Mouse (Mus musculus): Measurements from ENCODE around the gene Camk1d. TPM values are rescaled to one million over a fixed set of nuclear protein-coding genes. Genes with fewer than 3 reads are reported as not detected.
A peak's percentile ranks its signal among the peaks of the same experiment; 100 is the strongest.

The Camk1d gene
- polyA plus RNA-seq, 1 experiment from 2014 or later, result 6.7 TPM

DNA sequence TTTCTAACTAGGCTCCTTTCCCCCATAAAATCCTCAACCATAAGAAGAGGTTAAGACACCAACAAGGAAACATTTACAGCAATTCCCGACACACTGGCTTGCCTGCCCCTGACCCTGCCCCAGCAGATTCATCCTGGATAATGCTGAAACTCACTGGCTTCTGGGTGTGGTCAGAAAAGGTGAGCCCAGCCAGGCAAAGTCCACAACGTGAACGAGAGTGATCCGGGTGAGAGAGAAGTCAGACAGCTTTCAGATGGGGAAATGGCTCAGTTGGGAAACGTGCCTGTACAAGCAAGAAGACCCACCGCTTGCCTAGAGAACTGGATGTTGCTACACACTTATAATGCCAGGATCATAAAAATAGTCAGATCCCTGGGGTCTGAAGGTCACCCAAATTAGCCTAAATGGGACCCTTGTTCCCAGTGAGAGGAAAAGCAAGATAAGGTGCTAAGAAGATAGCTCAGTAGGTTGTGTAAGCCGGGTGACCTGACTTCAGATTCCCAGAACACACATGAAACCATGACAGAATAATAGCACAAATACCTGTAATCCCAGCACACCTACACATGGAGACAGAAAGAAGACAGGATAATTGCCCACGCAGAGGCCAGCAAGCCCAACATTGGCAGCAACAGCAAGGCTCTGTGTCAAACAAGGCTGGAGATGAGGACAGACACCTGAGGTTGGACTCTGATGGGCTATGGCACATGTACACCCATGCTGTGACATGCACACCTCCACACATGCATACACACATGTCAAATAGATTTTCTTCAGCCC, 113.9 kb downstream of the Camk1d start:
- Histone ChIP-seq H3K4me2 (replicated peaks) (no peak overlapping the region), H3K9me3 (ENCODE audit: control insufficient read depth, low read length) (no peaks in the 10 kb centered on the region), H3K4me1 (replicated peaks; ENCODE audit: control insufficient read depth, insufficient read depth, low read length) (peaks cover 5% of the 10 kb centered on the region), H3K4me3 (replicated peaks; ENCODE audit: low read length) (no peak overlapping the region), H3K27me3 (ENCODE audit: control insufficient read depth, insufficient read depth, low read length) (no peaks in the 10 kb centered on the region), H3K36me3 (replicated peaks; ENCODE audit: control insufficient read depth, insufficient read depth) (no peaks in the 10 kb centered on the region), H3K9ac (no peak overlapping the region), H3K27ac (no peak overlapping the region)
- 80% methylated on average over 8 of the region's 8 CpGs for WGBS
- DNase-seq (ENCODE audit: low spot score) (no peak), ATAC-seq (ENCODE audit: low FRiP score) (no peak)

DNA sequence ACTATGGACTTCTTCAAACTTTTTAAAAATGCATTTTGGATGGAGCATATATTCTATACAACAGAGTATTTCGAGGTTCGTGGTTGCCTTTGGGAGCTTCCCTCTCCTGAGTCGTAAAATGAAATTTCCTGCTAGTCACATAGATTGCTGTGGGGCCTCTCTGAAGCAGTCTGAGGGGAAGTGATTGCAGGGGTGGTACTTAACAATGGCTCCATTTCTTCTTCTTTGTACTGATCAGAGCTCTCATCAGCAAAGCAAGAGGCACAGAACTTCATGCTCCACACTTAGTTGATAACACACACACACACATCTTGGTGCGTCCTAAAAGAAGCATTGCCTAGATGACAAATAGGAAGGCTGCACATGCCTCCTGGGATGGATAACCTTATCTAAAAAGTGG, 114.6 kb downstream of the Camk1d start:
- Histone ChIP-seq H3K9me3 (ENCODE audit: control insufficient read depth, low read length) (no peaks in the 10 kb centered on the region), H3K4me2 (replicated peaks) (no peak overlapping the region), H3K36me3 (replicated peaks; ENCODE audit: control insufficient read depth, insufficient read depth) (no peaks in the 10 kb centered on the region), H3K27me3 (ENCODE audit: control insufficient read depth, insufficient read depth, low read length) (no peaks in the 10 kb centered on the region), H3K4me1 (replicated peaks; ENCODE audit: control insufficient read depth, insufficient read depth, low read length) (peaks cover 5% of the 10 kb centered on the region), H3K9ac (no peak overlapping the region), H3K4me3 (replicated peaks; ENCODE audit: low read length) (no peak overlapping the region), H3K27ac (no peak overlapping the region)
- no peak for DNase-seq (ENCODE audit: low spot score)
- WGBS, result 83% methylated on average over 4 of the region's 4 CpGs
- no peak for ATAC-seq (ENCODE audit: low FRiP score)

DNA sequence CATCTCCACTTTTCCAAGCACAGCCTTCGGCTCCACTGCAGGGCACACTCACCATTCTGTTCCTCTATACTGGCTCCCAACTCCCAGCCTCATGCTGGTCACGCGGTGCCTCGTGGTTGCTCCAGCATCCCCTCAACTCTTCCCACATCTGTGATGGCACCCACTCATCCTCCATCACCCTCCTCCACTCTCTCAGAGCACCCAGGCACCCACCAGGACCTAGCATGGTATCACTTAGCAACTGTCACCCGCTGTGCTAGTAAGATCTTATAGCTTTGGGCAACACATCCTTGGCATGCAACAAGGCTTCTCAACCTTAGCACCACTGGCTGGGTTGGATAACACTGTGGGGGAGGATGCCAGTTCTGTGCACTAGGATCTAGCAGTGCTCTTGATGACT, 115.8 kb downstream of the Camk1d start:
- peaks cover 5% of the 10 kb centered on the region for H3K4me1 ChIP-seq (replicated peaks; ENCODE audit: control insufficient read depth, insufficient read depth, low read length)
- H3K9me3 ChIP-seq (ENCODE audit: control insufficient read depth, low read length), result no peaks in the 10 kb centered on the region
- no peak for DNase-seq (ENCODE audit: low spot score)
- no peaks in the 10 kb centered on the region for H3K27me3 ChIP-seq (ENCODE audit: control insufficient read depth, insufficient read depth, low read length)
- no peak overlapping the region for H3K9ac ChIP-seq
- WGBS, result 92% methylated on average over 5 of the region's 5 CpGs
- no peaks in the 10 kb centered on the region for H3K36me3 ChIP-seq (replicated peaks; ENCODE audit: control insufficient read depth, insufficient read depth)
- no peak overlapping the region for H3K27ac ChIP-seq
- ATAC-seq (ENCODE audit: low FRiP score), result no peak
- no peak overlapping the region for H3K4me2 ChIP-seq (replicated peaks)
- H3K4me3 ChIP-seq (replicated peaks; ENCODE audit: low read length), result no peak overlapping the region

DNA sequence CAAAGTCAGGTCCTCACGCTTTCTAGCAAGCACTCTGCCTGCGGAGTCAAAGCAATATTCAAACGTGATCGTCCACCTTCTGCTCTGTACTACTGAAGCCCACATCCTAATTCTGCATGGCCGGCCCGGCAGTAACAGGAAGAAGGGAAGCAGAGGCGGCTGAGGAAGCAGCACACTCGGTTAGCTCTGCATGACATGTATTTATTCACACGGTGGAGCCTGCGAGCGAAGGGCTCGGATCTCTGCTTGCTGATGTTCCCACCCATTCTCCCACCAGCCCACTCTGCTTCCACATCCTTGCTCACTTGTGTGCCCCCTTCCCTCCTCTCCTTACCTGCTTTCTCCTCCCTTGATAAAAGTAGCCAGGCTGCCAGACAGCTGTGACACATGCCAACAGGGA, 117.4 kb downstream of the Camk1d start:
- H3K4me1 ChIP-seq (replicated peaks; ENCODE audit: control insufficient read depth, insufficient read depth, low read length), result peaks cover 5% of the 10 kb centered on the region
- DNase-seq (ENCODE audit: low spot score), result peak; percentile 47
- H3K4me2 ChIP-seq (replicated peaks), result peak overlapping the region; percentile 10; the same call in 1 of the 2 replicates
- H3K4me3 ChIP-seq (replicated peaks; ENCODE audit: low read length), result no peak overlapping the region
- 32% methylated on average over 12 of the region's 12 CpGs for WGBS
- peak; percentile 70 for ATAC-seq (ENCODE audit: low FRiP score)
- no peaks in the 10 kb centered on the region for H3K36me3 ChIP-seq (replicated peaks; ENCODE audit: control insufficient read depth, insufficient read depth)
- H3K27me3 ChIP-seq (ENCODE audit: control insufficient read depth, insufficient read depth, low read length), result no peaks in the 10 kb centered on the region
- no peaks in the 10 kb centered on the region for H3K9me3 ChIP-seq (ENCODE audit: control insufficient read depth, low read length)
- H3K27ac ChIP-seq, result peak overlapping the region; percentile 30
- H3K9ac ChIP-seq, result no peak overlapping the region

DNA sequence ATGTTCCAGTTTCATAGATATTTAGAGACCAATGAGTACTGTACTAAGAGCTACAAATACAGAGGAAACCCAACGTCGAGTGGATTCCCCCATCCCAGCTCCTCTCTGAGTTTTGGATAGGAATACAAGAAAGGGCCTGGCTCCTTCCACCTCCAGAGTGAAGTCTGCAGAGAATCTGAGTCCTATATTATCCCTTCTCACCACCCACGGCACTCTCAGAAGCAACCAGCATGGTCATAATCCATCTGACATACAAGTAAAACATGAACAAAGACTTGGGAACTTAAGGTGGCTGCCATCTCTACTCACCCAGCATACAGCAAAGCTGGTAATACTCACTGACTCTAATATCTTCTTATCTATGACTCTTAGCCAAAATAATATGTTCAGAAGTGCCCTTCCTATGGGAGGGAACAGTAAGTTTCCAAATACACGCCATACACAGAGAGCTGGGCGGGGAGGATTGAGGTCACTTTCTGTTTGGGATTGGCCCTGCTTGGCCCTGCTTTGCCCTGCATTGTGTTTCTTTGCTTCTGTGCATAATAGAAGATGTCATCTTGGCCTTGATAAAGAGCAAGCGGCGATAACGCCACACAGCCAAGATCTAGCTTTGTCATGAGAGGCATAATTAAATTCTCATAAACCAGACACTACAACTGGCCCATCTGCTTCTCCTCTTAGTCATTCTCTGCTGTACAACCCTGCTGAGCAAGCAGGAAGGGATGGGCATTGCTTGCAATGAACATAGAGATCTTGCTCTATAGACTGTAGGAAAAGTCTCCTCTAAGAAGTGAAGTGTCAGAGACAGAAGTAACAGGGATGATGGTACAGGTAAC, 118.7 kb downstream of the Camk1d start:
- Histone ChIP-seq H3K4me2 (replicated peaks) (no peak overlapping the region), H3K27me3 (ENCODE audit: control insufficient read depth, insufficient read depth, low read length) (no peaks in the 10 kb centered on the region), H3K4me1 (replicated peaks; ENCODE audit: control insufficient read depth, insufficient read depth, low read length) (peaks cover 5% of the 10 kb centered on the region), H3K27ac (no peak overlapping the region), H3K9me3 (ENCODE audit: control insufficient read depth, low read length) (no peaks in the 10 kb centered on the region), H3K36me3 (replicated peaks; ENCODE audit: control insufficient read depth, insufficient read depth) (no peaks in the 10 kb centered on the region), H3K4me3 (replicated peaks; ENCODE audit: low read length) (no peak overlapping the region), H3K9ac (no peak overlapping the region)
- no peak for DNase-seq (ENCODE audit: low spot score)
- 62% methylated on average over 8 of the region's 8 CpGs for WGBS
- no peak for ATAC-seq (ENCODE audit: low FRiP score)

DNA sequence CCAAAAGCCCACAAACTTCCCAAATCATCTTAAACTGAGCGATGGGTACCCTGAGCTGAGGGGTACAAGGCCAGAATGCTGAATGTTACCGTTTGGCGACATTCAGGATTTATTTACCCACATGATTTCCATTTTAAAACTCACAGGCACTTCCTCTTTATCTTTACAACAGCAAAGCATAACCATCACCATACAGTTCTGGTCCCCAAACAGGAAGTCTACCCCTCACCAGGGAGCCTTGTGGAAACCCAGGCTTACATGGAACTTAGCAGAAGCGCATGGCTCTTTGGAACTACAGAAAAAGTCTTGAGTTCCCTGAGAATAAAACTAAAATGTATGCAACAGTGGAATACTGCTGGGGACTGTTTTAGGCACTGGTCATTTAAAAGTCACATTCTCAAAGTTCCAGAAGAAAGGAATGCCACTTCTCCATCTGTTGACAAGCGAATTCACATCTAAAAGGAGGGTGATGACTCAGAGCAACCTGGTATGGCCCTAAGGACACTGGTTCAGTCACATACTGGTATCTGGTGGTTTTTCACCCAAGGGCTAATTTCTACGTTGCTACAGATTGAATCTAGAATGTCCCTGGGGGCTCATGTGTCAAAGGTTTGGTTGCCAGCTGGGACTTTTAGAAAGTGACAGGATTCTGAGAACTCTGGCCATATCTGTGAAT, 121.7 kb downstream of the Camk1d start:
- Histone ChIP-seq H3K27ac (no peak overlapping the region), H3K9ac (no peak overlapping the region), H3K4me1 (replicated peaks; ENCODE audit: control insufficient read depth, insufficient read depth, low read length) (peaks cover 5% of the 10 kb centered on the region), H3K4me2 (replicated peaks) (no peak overlapping the region), H3K36me3 (replicated peaks; ENCODE audit: control insufficient read depth, insufficient read depth) (no peaks in the 10 kb centered on the region), H3K9me3 (ENCODE audit: control insufficient read depth, low read length) (no peaks in the 10 kb centered on the region), H3K4me3 (replicated peaks; ENCODE audit: low read length) (no peak overlapping the region), H3K27me3 (ENCODE audit: control insufficient read depth, insufficient read depth, low read length) (no peaks in the 10 kb centered on the region)
- DNase-seq (ENCODE audit: low spot score), result no peak
- no peak for ATAC-seq (ENCODE audit: low FRiP score)
- WGBS, result 81% methylated on average over 6 of the region's 6 CpGs

DNA sequence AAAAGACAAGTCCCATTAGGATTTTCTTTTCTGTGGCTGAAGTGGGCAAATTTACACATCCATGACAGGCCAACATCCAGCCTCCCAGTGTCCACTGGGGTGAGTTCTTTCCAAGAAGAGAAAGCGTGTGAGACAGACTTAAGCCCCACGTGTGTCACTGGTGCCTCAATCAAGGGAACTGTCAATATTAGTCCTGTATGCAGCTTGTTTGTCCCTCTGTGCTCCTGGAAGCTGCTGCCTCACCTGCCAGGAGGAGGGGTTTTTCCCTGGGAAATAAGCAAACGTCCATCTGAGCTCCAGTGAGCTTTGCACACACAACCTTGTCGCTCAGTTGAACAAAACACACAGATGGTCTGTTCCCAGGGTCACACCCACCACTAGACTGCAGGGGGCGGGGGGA, 124.2 kb downstream of the Camk1d start:
- no peak for DNase-seq (ENCODE audit: low spot score)
- no peaks in the 10 kb centered on the region for H3K36me3 ChIP-seq (replicated peaks; ENCODE audit: control insufficient read depth, insufficient read depth)
- WGBS, result 69% methylated on average over 5 of the region's 5 CpGs
- no peaks in the 10 kb centered on the region for H3K27me3 ChIP-seq (ENCODE audit: control insufficient read depth, insufficient read depth, low read length)
- H3K27ac ChIP-seq, result no peak overlapping the region
- no peak overlapping the region for H3K4me2 ChIP-seq (replicated peaks)
- no peak overlapping the region for H3K4me3 ChIP-seq (replicated peaks; ENCODE audit: low read length)
- no peaks in the 10 kb centered on the region for H3K9me3 ChIP-seq (ENCODE audit: control insufficient read depth, low read length)
- no peaks in the 10 kb centered on the region for H3K4me1 ChIP-seq (replicated peaks; ENCODE audit: control insufficient read depth, insufficient read depth, low read length)
- no peak for ATAC-seq (ENCODE audit: low FRiP score)
- no peak overlapping the region for H3K9ac ChIP-seq

DNA sequence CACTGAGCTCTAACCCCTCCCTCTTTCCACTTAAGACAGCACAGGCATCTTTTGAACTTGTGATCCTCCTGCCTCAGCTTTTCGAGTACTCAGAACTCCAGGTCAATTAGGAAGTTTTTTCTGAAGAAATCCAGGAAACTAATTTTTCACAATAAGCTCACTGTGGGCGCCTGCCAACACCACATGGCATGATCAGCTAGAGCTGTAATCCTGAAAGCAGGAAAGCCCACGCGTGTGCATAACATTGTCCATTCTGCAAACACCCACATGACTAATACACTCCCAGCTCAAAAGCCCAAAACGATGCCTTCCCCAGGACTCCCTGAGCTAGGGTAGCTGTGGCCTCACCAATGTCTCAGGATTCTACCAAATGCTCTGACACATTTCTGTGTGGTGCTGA, 125.2 kb downstream of the Camk1d start:
- Histone ChIP-seq H3K9ac (no peak overlapping the region), H3K36me3 (replicated peaks; ENCODE audit: control insufficient read depth, insufficient read depth) (no peaks in the 10 kb centered on the region), H3K27me3 (ENCODE audit: control insufficient read depth, insufficient read depth, low read length) (no peaks in the 10 kb centered on the region), H3K4me1 (replicated peaks; ENCODE audit: control insufficient read depth, insufficient read depth, low read length) (no peaks in the 10 kb centered on the region), H3K9me3 (ENCODE audit: control insufficient read depth, low read length) (no peaks in the 10 kb centered on the region), H3K4me2 (replicated peaks) (no peak overlapping the region), H3K27ac (no peak overlapping the region), H3K4me3 (replicated peaks; ENCODE audit: low read length) (no peak overlapping the region)
- no peak for DNase-seq (ENCODE audit: low spot score)
- 87% methylated on average over 5 of the region's 5 CpGs for WGBS
- ATAC-seq (ENCODE audit: low FRiP score), result no peak

DNA sequence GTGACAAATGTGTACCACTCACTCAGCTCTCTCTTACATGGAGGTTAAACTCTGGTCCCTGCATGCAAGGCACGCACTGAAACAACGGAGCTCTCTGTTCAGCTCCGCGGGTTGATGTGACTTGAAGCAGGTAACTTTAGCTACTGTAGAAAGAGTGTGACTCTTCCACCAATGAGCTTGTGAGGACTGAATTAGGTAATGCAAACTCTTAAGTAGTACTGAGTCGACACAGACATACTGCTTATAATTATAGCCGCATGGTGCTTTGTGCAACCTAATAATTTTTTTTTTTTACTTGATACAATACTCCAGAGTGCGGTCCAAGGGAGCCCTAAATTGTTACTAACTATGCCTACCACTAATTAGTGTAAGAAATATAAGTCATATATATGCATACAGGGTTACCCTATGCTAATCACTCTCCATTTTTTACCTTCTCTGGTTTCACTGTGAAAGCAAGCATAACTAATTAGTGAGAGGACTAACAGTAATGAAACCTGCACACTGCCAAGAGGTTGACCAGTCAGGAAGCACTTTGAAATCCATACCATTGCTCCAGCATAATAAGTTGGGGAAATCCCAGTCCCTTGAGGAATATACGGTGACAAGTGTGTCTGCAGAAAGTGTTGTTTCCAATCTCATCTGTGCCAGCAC, 125.9 kb downstream of the Camk1d start:
- no peak for DNase-seq (ENCODE audit: low spot score)
- H3K27ac ChIP-seq, result no peak overlapping the region
- no peak overlapping the region for H3K4me2 ChIP-seq (replicated peaks)
- WGBS, result 90% methylated on average over 8 of the region's 8 CpGs
- no peaks in the 10 kb centered on the region for H3K36me3 ChIP-seq (replicated peaks; ENCODE audit: control insufficient read depth, insufficient read depth)
- no peaks in the 10 kb centered on the region for H3K27me3 ChIP-seq (ENCODE audit: control insufficient read depth, insufficient read depth, low read length)
- H3K4me1 ChIP-seq (replicated peaks; ENCODE audit: control insufficient read depth, insufficient read depth, low read length), result no peaks in the 10 kb centered on the region
- no peak overlapping the region for H3K9ac ChIP-seq
- H3K9me3 ChIP-seq (ENCODE audit: control insufficient read depth, low read length), result no peaks in the 10 kb centered on the region
- no peak for ATAC-seq (ENCODE audit: low FRiP score)
- no peak overlapping the region for H3K4me3 ChIP-seq (replicated peaks; ENCODE audit: low read length)
